Mouse (Mus musculus) T-helper 17 cell (primary cell): Measurements from ENCODE around the gene Tmem161a.
"Not testable (repeated sequence)": the region's sequence is repeated elsewhere in the genome, so short reads cannot be mapped to it uniquely, and the experiment has no call there.

ENCODE experiments used
- in situ Hi-C, 2 experiments: fragments of 300-600 bp; cut with MboI, MseI; formaldehyde crosslinking; loops; 1 replicate in 1 of 2; 2 replicates in 1 of 2; pipeline ENCODE4 v1.15.1; 2025; ENCODE audit warnings: high pct_unique_total_duplicates in 2 of 2

Gene Tmem161a

GRCm38 (mm10) chr8:70210538-70210937, 38.4 kb downstream of the Tmem161a start:
- in situ Hi-C loops = no loop called here

GRCm38 (mm10) chr8:70211275-70211674, 39.1 kb downstream of the Tmem161a start:
- in situ Hi-C loops = no loop called here

GRCm38 (mm10) chr8:70211726-70212111, 39.6 kb downstream of the Tmem161a start:
- in situ Hi-C loops = no loop called here

GRCm38 (mm10) chr8:70212112-70213055, 40.2 kb downstream of the Tmem161a start, which contains the start of gene Slc25a42:
TSS of gene Slc25a42 (minus strand) at chr8:70212305.
- in situ Hi-C loops = no loop called here

GRCm38 (mm10) chr8:70214411-70214810, 42.3 kb downstream of the Tmem161a start:
- in situ Hi-C loops = no loop called here

- in situ Hi-C loops = no loop called here
Measured at GRCm38 (mm10) chr8:70215092-70215491, 42.9 kb downstream of the Tmem161a start.

GRCm38 (mm10) chr8:70216161-70216560, 44.0 kb downstream of the Tmem161a start:
- in situ Hi-C loops = not testable (repeated sequence)

GRCm38 (mm10) chr8:70216566-70216965, 44.4 kb downstream of the Tmem161a start:
- in situ Hi-C loops = no loop called here

GRCm38 (mm10) chr8:70217441-70217840, 45.3 kb downstream of the Tmem161a start:
- in situ Hi-C loops = no loop called here

- in situ Hi-C loops = no loop called here
Measured at GRCm38 (mm10) chr8:70219107-70219684, 47.0 kb downstream of the Tmem161a start.

GRCm38 (mm10) chr8:70220236-70220840, 48.2 kb downstream of the Tmem161a start:
- in situ Hi-C loops = loop anchor here in 1 of 2 experiments (5.0 kb wide), 1 partner anchor 38 kb away; no protein-coding TSS in a partner anchor

GRCm38 (mm10) chr8:70220911-70221310, 48.8 kb downstream of the Tmem161a start:
- in situ Hi-C loops = loop anchor here in 1 of 2 experiments (5.0 kb wide), 1 partner anchor 39 kb away; no protein-coding TSS in a partner anchor

- in situ Hi-C loops = loop anchor here in 1 of 2 experiments (5.0 kb wide), 1 partner anchor 40 kb away; no protein-coding TSS in a partner anchor
Measured at GRCm38 (mm10) chr8:70222041-70222440, 49.9 kb downstream of the Tmem161a start.

- in situ Hi-C loops = loop anchor here in 1 of 2 experiments (5.0 kb wide), 1 partner anchor 41 kb away; no protein-coding TSS in a partner anchor
Measured at GRCm38 (mm10) chr8:70223341-70223740, 51.2 kb downstream of the Tmem161a start.

- in situ Hi-C loops = no loop called here
Measured at GRCm38 (mm10) chr8:70227997-70228396, 55.8 kb downstream of the Tmem161a start.

GRCm38 (mm10) chr8:70230837-70231236, 58.7 kb downstream of the Tmem161a start:
- in situ Hi-C loops = loop anchor here in 1 of 2 experiments (10.0 kb wide), 1 partner anchor 1354 kb away; no protein-coding TSS in a partner anchor
